Mouse (Mus musculus) T-helper 1 cell (primary cell): Measurements from ENCODE around the gene Ppp6r2.

Experiments
- in situ Hi-C: fragments of 300-600 bp; cut with MboI, MseI; formaldehyde crosslinking; loops from one replicate; pipeline ENCODE4 v1.15.1; 2025; ENCODE audit warnings: high pct_unique_total_duplicates

Gene Ppp6r2

DNA sequence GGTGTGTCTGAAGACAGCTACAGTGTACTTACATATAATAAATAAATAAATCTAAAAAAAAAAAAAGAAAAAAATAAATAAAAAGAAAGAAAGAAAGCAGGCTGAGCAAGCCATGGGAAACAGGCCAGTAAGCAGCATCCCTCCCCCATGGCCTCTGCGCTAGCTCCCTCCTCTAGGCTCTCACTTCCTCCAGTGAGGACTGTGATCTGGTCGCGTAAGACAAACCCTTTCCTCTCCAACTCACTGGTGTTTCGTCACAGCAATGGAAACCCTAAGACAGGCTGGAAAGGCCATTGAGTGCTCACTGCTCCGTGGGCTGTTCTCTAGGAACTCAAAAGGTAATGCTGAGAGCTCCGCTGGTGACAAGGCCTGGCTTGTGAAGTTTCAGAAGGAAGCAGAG, 37.7 kb downstream of the Ppp6r2 start:
- in situ Hi-C loops = no loop called here

DNA sequence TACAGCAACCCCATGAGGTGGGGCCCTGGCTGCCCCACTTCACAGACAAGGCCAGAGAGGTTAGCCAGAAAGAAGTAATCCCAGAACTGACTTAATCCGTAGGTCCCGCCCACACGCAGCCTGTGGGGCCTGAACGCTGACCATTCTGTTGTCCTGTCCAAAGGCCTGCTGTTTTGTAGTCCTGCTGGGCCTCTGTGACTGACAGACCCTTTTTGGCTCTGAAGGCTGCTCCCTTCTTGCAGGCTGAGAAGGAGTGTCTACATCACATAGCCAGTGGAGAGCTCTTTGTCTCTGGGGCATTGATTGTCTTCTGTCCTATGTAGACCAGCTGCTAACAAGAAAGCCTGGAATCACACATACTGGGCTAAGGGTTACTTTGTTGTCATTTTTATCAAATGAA, 44.0 kb downstream of the Ppp6r2 start:
- in situ Hi-C loops = no loop called here

DNA sequence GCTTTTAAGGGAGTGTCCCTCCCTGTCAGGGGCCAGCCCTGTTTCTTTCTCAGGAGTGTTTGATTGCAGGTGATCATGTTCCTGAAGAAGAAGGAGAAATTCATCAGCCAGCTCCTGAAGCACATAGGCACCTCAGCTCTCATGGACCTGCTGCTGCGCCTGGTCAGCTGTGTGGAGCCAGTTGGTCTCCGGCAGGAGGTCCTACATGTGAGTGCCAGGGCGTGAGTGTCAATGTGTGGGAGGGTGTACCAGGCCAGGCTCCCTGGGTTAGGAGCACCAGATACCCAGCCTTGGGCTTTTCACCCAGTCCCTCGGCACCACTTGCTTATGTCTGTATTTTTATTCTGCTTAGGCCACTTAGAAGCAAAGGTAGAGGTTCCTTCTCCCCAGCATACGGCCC, 47.6 kb downstream of the Ppp6r2 start:
- in situ Hi-C loops = no loop called here

DNA sequence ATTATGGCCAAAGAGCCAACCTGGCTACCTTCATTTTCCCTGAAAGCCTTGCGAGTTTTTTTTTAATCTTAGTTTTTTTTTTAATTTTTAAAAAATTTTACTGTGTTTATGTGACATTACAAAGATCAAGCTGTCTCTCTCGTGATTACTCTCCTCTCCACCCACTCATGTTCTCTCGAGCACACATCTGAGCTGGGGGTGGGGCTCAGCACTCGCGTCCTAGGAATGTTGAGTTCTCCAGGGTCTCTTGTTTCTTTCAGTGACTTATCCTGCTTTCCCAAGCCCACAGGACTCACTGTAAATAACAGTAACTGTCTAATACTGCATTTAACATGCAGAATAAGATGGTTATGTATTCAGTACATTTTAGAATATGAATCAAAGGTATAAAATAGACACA, 53.1 kb downstream of the Ppp6r2 start:
- in situ Hi-C loops = no loop called here

DNA sequence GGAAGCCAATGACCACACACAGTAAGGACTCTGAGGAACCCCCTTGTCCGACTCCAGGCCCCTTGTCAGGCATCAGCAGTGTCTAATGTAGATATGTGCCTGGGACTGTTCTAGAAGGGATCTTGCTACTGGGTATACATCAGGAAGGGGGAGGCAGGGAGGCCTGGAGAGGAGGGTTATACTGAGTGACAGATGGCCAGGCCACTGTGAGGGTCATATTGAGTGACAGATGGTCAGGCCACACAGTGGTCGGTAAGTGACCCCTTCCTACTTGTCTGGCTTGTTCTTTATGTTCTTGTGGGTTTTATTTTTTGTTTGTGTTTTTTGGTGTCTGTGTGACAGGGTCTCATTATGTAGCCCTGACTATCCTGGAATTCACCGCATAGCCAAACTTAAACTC, 64.1 kb downstream of the Ppp6r2 start:
- in situ Hi-C loops = no loop called here

DNA sequence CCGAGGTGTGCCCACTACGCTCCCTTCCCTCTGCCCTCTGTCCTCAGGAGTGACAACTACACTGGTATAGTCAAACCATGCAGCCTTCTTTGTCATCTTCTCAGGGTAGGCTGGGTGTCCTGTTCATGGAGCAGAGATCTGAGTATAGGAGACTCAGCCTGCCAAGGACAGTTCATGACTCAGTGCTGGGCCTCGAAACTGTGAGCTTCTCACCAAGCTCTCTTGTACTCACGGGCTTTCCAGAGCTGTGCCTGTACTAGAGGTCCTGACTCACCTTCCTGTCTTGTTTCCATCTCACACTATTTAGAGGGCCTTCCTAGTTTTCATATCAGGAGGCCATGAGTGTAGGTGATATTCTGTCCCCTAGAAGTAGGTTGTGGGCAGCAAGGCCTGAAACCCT, 66.0 kb downstream of the Ppp6r2 start:
- in situ Hi-C loops = no loop called here

DNA sequence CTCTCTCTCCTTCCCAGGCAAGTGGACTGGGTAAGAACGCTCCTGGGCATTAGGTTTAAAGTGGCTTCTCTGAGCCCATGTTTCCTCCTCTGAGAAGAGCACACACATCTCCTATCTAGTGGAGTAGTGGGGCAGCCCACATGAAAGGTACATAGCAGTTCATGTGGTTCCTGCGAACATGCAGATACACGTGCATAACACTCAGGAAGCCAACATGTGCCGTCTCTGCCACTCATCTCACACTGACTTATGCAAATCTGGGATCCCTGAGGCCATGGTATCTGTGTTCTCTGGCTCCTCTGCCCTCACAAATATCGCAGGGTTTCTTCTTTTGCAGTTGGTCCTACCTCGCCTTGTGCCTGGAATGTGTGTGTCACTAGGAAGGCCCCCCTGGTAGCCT, 71.2 kb downstream of the Ppp6r2 start:
- in situ Hi-C loops = no loop called here

DNA sequence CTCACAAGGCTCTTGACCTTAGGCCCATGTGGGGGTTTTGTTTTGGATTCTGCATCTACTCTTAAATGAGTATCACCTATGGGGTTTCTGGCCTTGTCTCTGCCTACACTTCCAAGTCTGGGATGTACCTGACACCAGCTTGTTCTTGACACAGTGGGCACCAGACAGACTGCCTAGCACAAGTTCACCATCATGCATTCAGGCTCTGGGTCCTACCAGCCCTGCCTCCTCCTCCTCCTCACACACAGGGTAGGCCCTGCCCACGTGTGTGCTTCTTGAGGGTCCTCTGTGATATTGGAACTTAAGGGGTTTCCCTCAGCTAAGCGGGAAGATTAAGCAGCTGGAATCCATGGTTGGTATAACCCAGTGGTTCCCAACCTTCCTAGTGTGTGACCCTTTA, 72.7 kb downstream of the Ppp6r2 start:
- in situ Hi-C loops = no loop called here

DNA sequence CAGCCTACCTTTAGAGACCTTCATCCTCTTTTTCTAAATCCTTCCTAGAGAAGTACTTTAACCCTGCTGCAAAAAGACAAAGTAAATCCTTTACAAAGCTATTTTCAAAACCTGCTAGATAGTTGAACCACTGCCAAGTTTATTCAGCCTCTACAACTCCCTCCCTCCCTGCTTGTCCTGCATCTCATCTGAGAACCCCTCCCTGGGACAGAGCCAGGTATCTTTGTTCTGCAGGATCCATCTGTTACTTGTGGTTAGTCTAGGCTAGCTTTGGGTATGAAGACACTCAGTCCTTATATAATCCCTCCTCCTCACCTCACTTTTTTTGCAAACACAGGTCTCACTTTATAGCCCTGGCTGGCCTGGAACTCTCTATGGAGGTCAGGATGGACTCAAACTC, 73.7 kb downstream of the Ppp6r2 start:
- in situ Hi-C loops = no loop called here

DNA sequence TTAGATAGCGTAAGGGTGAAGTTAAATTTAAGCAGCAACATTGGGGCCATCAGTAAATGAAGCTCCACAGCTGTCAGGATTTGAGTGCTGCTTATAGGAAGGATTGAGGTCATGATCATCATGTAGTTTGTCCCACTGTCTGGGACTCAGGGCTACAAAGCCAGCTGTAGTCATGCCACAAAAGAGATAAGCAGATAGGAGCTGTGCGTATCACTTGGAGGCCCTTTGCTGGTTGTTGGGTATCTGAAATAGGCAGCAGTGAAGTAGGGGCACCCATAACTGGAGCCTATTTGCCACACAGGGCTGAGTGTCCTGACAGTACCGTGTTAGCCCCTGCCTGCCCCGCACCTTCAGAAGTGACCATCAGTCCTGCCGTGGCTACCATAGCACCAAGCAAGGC, 74.1 kb downstream of the Ppp6r2 start:
- in situ Hi-C loops = no loop called here

DNA sequence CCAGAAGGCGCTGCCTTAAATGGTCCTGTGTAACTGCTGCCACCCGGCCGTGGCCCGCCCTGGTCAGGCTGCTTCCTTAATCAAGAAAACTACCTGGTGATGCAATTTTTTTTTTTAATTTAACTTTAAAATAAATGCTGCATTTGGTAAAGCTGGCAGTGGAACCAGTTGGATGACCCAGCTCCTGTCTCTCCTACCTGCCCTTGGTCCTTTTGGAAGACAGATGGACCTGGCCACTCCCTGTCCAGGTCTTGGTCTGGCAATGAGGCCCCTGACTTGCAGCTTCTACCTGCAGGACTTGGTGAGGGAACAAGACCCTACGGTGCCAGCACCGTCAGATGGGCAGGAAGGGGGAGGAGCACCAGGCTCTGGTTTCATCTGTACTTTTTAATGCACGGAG, 74.8 kb downstream of the Ppp6r2 start:
- in situ Hi-C loops = no loop called here

DNA sequence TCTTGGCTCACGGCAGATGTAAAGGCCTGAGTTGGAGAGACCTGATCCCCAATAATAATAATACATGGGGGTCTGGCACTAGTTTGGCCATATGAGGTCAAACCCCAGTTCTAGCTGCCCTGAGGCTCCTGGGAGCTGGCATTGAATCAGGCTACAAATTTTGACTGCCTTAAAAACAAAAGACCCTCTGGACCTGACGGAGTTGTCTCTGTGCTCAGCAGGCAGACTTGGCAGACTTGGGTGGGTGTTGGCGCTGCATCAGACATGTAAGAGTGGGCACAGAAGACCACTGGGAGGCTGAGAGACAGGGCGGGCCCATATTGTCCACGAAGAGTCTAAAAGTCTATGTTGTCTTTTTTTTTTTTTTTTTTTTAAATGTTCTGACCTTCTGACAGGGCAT, 75.2 kb downstream of the Ppp6r2 start:
- in situ Hi-C loops = no loop called here

DNA sequence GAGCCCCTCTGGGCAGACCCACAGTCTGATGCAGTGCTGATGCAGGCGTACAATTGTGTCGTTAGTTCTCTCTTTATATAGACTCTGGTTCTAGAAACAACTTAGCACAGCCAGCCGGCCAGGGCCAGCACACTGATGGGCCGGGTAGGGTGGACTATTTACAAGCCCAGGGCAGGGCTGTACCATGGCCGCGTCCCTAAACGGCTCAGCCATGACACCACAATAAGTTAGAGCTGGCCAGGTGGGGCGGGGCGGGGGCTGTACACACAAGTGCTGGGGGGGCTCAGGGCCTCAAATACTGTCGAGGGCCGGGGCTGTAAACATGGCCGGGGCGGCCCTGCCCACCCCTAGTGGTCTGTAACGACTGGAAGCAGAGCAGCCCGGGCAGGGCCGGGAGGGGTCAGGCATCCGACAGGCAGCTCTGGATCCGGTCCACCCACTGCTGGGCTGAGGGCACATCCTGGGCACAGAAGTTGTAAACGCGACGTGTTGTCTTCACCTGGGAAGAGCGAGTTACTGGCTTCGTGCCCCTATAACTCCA, 76.9 kb downstream of the Ppp6r2 start:
- in situ Hi-C loops = no loop called here

DNA sequence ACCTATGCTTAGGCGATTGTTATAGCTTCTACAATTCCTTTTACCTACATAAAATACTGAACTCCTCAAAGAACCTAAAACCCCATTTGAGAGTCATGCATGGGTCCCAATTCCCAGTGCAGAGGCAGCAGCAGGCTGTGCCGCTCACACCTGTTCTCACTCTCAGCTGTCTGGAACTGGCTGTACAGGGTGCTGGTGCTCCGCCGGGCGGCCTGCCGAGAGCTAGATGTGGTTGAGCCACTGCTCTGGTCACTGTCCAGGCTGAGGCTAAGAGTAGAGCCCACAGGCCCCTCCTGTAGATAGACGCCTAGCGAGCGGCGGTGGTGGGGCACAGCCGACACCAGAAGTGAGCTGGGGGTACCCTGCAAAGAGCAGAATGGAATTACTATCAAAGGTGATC, 78.1 kb downstream of the Ppp6r2 start:
- in situ Hi-C loops = no loop called here

DNA sequence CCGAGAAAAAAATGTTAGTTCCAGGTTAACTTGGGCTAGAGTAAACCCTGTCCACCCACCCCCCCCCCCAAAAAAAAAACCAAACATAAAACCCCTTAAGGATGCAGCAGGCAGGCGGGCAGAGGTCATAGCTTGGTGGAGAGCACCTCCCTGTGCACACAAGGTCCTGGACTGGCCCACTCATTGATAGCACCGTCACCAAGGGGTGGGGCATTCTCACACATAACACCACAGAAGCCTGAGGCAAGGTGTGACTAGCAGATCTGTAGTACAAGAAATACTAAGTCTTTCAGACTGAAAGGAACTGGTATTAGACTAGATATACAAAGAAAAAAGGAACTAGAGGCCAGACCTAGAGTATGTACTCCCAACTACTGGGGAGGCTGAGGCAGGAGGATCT, 80.2 kb downstream of the Ppp6r2 start:
- in situ Hi-C loops = no loop called here

DNA sequence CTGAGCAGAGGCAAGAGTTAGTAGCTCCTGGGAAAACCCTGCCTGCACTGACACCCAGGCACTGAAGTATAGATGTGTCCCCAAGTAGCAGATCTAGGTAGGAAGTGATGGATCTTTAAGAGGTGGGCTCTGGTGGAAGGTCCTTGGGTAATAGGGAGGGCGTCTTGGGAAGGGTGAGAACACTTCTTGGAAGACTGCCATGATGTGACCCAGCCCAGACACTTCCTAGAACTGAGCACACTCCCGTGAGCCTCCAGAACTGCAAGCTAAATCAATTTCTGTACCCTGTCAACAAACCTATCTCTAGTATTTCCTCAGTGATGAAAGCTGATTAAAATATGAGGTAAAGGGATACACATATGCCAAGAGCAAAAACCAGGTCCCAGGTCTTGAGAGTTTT, 81.4 kb downstream of the Ppp6r2 start:
- in situ Hi-C loops = no loop called here

DNA sequence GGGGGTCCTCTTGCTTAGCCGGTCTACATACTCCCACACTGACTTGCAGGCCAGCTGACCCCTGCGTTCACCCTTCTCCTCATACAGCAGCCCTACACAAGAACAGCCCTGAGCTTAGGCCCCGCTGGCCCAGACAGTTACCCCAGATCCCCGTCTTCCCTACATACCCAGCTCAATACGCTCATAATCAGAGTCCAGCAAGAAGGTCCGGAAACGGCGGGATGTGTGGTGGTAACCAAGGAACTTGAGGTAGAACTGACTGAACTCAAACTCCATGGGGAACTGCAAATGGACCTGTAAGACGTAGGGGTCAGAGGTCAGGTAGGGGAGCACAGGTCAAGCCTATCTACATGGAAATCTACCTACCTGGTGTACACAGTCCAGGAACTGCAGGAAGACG, 82.4 kb downstream of the Ppp6r2 start:
- in situ Hi-C loops = no loop called here

DNA sequence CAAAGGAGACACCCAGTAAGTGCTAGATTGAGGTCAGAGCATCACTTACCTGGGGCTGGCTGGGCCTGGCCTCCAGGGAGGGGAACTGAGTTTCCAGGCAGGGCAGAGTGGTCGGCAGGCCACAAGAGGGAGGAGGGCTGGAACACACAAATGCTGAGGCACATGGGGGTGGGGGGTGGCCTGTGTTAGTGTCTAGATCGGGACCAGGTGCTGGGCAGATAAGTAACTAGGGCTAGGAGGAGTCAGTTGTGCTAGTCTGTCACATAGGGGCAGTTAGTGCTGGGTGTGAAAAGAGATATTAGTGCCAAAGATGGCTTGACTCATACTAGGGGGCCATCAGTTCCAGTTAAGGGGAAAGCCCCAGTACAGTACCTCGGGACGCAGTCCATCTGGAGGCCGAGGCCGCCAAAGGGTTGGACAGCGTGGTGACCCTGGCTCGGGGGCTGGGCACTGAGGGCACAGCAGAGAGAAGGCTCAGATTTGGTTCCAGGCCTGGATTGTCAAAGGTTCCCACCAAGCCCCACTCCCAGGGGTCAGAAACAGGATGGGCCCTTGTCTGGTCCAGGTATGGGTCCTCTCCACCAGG, 84.3 kb downstream of the Ppp6r2 start:
- in situ Hi-C loops = no loop called here

DNA sequence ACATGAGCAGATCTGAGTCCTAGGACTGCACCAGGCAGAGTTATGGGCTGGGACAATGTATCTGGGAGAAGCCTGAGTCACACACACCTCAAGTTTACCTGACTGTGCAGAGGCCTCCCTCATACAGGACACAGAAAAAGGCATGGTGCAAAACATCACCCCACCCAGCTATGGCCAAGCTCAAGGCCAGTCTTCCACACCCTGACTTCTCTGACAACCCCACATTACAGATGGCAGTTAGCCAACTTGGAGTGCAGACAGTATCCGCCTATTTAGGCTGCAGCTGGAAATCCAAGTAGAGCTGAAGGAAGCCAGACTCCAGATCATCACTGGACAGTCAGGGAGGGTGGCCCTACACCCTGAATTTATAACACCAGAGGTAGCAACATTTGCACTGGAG, 85.1 kb downstream of the Ppp6r2 start:
- in situ Hi-C loops = no loop called here

DNA sequence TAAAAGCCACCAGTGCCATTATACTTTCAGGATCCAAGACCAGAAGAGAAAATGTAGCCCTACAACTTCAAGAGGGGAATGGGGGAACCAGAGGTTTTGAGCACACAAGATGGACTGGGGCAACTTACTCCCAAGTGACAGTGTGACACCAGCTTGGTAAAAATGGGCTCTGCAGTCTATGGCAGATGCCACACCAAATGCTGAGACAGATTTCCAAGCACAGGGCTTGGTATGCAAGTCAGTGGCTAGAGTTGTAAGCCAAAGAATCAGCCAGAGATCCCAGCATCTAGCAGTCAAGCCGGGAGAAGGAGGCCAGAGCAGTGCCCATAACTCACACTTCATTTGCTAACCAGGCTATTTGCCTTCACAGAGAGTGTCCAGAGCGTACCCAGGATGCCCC, 86.3 kb downstream of the Ppp6r2 start:
- in situ Hi-C loops = no loop called here

DNA sequence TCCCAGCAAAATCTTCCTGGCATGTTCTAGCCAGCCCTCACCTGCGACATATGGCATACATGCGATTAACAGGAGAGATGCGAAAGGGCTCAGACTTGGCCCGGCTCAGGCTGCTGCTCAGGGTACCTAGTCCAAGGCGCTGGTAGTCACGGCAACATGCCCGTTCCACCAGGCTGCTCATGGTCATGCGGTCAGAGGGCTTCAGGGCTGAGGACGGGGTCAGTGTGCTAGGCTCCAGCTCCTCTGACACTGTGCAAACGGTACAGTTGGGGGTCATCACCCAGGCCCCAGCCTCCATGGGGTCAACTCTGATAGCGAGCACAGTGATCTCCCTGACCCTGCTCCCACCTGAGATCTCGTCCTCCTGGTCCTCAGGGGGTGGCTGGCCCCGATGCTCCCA, 88.8 kb downstream of the Ppp6r2 start:
- in situ Hi-C loops = no loop called here

DNA sequence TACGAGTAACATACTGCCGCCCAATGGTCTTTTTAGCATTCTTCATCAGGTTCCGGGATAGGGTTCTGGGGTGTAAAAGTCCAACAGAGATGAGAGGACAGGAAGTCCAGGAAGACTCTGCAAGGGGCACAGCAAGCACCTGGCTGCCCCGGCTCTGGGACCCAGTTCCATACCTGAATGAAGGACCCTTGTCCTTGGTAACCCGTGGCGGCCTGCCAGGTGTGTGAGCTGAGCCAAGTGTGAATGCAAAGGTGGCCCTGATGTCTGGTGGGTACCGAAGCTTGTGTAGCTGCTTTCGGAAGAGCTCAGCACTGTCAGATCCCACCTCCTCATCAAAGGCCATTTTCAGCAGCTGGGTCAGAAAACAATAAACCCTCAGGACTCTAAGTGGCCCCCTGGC, 89.2 kb downstream of the Ppp6r2 start:
- in situ Hi-C loops = no loop called here

DNA sequence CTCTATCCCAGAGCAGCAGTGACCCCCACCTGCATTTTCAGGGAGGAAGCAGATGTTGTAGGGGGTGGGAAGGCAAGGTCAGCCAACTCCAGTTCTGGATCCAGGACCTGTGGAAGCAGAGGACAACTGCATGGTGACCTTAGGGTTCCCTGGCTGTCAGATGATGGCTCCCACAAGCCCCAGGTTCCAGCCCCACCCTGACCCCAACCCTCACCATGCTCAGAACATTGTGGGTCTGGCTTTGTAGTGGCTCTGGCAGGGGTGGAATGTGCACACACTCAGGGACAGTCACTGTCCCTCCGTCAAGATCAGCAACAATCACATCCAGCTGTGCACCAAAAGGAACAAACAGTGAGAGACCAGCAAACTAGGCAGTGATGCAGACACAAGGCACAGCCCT, 94.6 kb downstream of the Ppp6r2 start:
- in situ Hi-C loops = no loop called here

DNA sequence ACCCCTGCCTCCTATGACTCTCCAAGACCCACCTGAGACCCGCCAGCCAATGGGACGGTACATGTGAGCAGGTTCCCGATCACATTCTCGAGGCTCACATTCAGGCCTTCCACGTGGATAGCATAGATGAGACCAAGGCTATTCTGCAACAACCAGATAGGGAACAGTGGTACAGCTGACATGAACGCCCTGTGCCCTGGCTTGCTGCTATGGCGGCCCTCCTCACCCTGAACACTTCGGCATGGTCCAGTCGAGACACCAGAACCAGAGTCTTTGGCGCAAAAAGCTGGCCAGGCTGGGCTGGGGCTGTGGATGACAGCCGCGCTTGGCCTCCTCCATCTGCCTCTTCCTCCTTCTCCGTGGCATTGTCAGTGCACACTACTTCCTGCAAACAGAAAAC, 96.1 kb downstream of the Ppp6r2 start:
- in situ Hi-C loops = no loop called here
